Mouse (Mus musculus) heart, adult 2 months (tissue): ENCODE results near the gene Pxn.

ENCODE experiments used
- EP300 ChIP-seq: fragments of 200-500 bp; IDR thresholded peaks from 2 replicates; pipeline ENCODE4 v1.6.1; 2011; ENCODE audit warnings: low read depth, low read length, control low read depth; ENCODE audit not compliant: insufficient read depth
- POLR2A ChIP-seq: fragments of 200-500 bp; IDR thresholded peaks from 2 replicates; pipeline ENCODE4 v1.6.1; 2011; ENCODE audit warnings: mild to moderate bottlenecking, low read depth, low read length, control low read depth; ENCODE audit not compliant: insufficient read depth

DNA sequence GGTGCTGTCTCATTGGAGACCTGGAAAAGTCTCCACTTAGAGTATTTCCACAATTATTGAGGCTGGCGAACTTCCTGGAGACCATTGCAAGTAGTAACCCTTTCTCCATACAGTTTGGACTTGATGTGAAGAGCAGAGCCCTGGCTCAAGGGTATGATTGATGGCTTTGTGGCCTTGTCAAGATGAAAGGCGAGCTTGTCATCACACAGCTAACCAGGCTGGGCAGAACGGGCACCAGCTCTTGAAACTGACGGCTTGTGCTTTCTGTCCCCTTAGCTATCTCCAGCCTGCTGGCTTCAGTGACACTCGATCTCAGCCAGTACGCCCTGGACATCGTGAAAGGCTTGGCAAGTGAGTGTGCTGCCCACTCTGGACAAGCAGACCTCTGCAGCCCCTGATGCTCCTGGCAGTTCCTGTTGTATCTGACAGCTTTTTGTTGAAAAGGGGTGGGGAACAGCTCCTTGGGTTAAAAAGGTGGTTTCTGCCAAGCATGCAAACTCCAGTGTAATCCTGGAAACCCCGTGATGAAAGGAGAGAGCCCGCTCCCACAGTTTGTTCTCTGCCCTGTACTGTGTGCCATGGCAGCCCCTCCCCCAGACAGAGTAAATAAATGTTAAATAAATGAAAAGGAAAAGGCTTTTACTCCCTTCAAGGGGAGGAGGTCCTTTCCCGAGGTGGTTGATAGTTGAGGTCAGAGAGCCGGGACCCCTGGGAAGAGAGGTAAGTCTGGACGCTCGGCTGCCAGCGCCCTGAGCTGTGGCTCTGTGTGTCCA is 73.9 kb downstream of the Pxn start:
- TF ChIP-seq EP300 = no peak
- TF ChIP-seq POLR2A = no peak
